Mouse (Mus musculus) heart, adult 2 months (tissue): ENCODE measurements around the gene Tcf7l2. TPM values are rescaled to one million over a fixed set of nuclear protein-coding genes. Genes with fewer than 3 reads are reported as not detected.

ENCODE experiments used
- DNase-seq, 2 experiments: peaks; one replicate each; pipeline ENCODE4 v3.0.0; 2021
- H3K27ac ChIP-seq: fragments of 200-600 bp; 2 replicates; pipeline ENCODE4 v1.8.1; 2022
- H3K27me3 ChIP-seq: fragments of 200-500 bp; 2 replicates; pipeline ENCODE4 v1.6.1; 2012; ENCODE audit warnings: mild to moderate bottlenecking, low read length, inconsistent platforms, mixed read lengths; ENCODE audit not compliant: control insufficient read depth, insufficient read depth
- H3K36me3 ChIP-seq: fragments of 200-500 bp; 2 replicates; pipeline ENCODE4 v1.6.1; 2012; ENCODE audit warnings: low read length, inconsistent platforms; ENCODE audit not compliant: control insufficient read depth, insufficient read depth
- H3K4me1 ChIP-seq: fragments of 200-500 bp; 2 replicates; pipeline ENCODE4 v1.6.1; 2011; ENCODE audit warnings: low read length; ENCODE audit not compliant: control insufficient read depth, insufficient read depth
- H3K4me3 ChIP-seq: fragments of 200-600 bp; 2 replicates; pipeline ENCODE4 v1.8.1; 2022
- H3K79me2 ChIP-seq: fragments of 200-500 bp; replicated peaks from 2 replicates; pipeline ENCODE4 v1.6.1; 2012; ENCODE audit warnings: mild to moderate bottlenecking, inconsistent platforms, low read length, moderate library complexity, mixed read lengths; ENCODE audit not compliant: control insufficient read depth, insufficient read depth
- H3K9ac ChIP-seq: fragments of 200-500 bp; 2 replicates; pipeline ENCODE4 v1.6.1; 2012; ENCODE audit warnings: low read depth, mild to moderate bottlenecking, control low read depth, inconsistent platforms, low read length, mixed read lengths
- CTCF ChIP-seq: fragments of 200-600 bp; IDR thresholded peaks from 2 replicates; pipeline ENCODE4 v1.8.1; 2022; ENCODE audit warnings: antibody characterized with exemption, mild to moderate bottlenecking, moderate library complexity
- EP300 ChIP-seq: fragments of 200-500 bp; IDR thresholded peaks from 2 replicates; pipeline ENCODE4 v1.6.1; 2011; ENCODE audit warnings: low read depth, low read length, control low read depth; ENCODE audit not compliant: insufficient read depth
- POLR2A ChIP-seq: fragments of 200-500 bp; IDR thresholded peaks from 2 replicates; pipeline ENCODE4 v1.6.1; 2011; ENCODE audit warnings: mild to moderate bottlenecking, low read depth, low read length, control low read depth; ENCODE audit not compliant: insufficient read depth
- WGBS: fragments of 180-500 bp; shearing (Covaris S2); methylation state at CpG from one replicate; pipeline ENCODE4 v1.1.7; 2018; 5-methylcytosine and 5-hydroxymethylcytosine counted together
- intact Hi-C: fragments of 180-260 bp; cut with DNase I; formaldehyde crosslinking; loops from one replicate; pipeline ENCODE4 v1.15.1; 2025
- polyA plus RNA-seq: library from polyadenylated mRNA; depleted of rRNA; stranded (reverse); fragments of >200 nt; gene quantifications from 2 replicates; pipeline ENCODE4 v1.2.3, GENCODE M21; 2012
- total RNA-seq, 2 experiments: library from RNA; stranded (reverse); gene quantifications; 2 replicates each; pipeline ENCODE4 v1.2.3; 2021

The Tcf7l2 gene
- total and polyA plus RNA-seq, 3 experiments, result 11.1 to 14.4 (median 13.9) TPM

- Histone ChIP-seq H3K4me3 (no peak overlapping the region), H3K27me3 (no peaks in the 10 kb centered on the region), H3K4me1 (no peaks in the 10 kb centered on the region), H3K9ac (no peak overlapping the region), H3K27ac (no peak overlapping the region), H3K79me2 (no peaks in the 10 kb centered on the region), H3K36me3 (no peaks in the 10 kb centered on the region)
- intact Hi-C loops, result no loop called here
- no peak for TF ChIP-seq POLR2A
- no peak for TF ChIP-seq EP300
- TF ChIP-seq CTCF, result no peak
- DNase-seq, result no peak
- 87% methylated on average over 8 of the region's 8 CpGs for WGBS
Observed at GRCm38 (mm10) chr19:55708031-55708554, 33.5 kb upstream of the Tcf7l2 start.

- H3K27me3 ChIP-seq, result no peaks in the 10 kb centered on the region
- no peak overlapping the region for H3K27ac ChIP-seq
- WGBS, result 73% methylated on average over 5 of the region's 5 CpGs
- TF ChIP-seq POLR2A (no peak), CTCF (no peak), EP300 (no peak)
- H3K4me1 ChIP-seq, result no peaks in the 10 kb centered on the region
- no peak for DNase-seq
- no peaks in the 10 kb centered on the region for H3K36me3 ChIP-seq
- no peak overlapping the region for H3K4me3 ChIP-seq
- no peak overlapping the region for H3K9ac ChIP-seq
- intact Hi-C loops, result no loop called here
- H3K79me2 ChIP-seq, result no peaks in the 10 kb centered on the region
Observed at GRCm38 (mm10) chr19:55710841-55711240, 30.8 kb upstream of the Tcf7l2 start.

- 66% methylated on average over 5 of the region's 5 CpGs for WGBS
- H3K27ac ChIP-seq, result no peak overlapping the region
- DNase-seq, result no peak
- no peaks in the 10 kb centered on the region for H3K4me1 ChIP-seq
- H3K9ac ChIP-seq, result no peak overlapping the region
- H3K27me3 ChIP-seq, result no peaks in the 10 kb centered on the region
- intact Hi-C loops, result no loop called here
- H3K4me3 ChIP-seq, result no peak overlapping the region
- H3K36me3 ChIP-seq, result no peaks in the 10 kb centered on the region
- no peaks in the 10 kb centered on the region for H3K79me2 ChIP-seq
- no peak for TF ChIP-seq POLR2A
- no peak for TF ChIP-seq CTCF
Observed at GRCm38 (mm10) chr19:55711701-55712100, 29.9 kb upstream of the Tcf7l2 start.

- intact Hi-C loops, result no loop called here
- Histone ChIP-seq H3K9ac (no peak overlapping the region), H3K4me3 (no peak overlapping the region), H3K36me3 (no peaks in the 10 kb centered on the region), H3K79me2 (no peaks in the 10 kb centered on the region), H3K27ac (no peak overlapping the region), H3K4me1 (no peaks in the 10 kb centered on the region), H3K27me3 (no peaks in the 10 kb centered on the region)
- no peak for DNase-seq
- TF ChIP-seq POLR2A (no peak), EP300 (no peak)
- WGBS, result 97% methylated on average over 2 of the region's 2 CpGs
Observed at GRCm38 (mm10) chr19:55712678-55713077, 28.9 kb upstream of the Tcf7l2 start.

GRCm38 (mm10) chr19:55714015-55714414 is 27.6 kb upstream of the Tcf7l2 start:
- Histone ChIP-seq H3K27ac (no peak overlapping the region), H3K79me2 (no peaks in the 10 kb centered on the region), H3K27me3 (no peaks in the 10 kb centered on the region), H3K36me3 (no peaks in the 10 kb centered on the region), H3K4me3 (no peak overlapping the region), H3K4me1 (no peaks in the 10 kb centered on the region), H3K9ac (no peak overlapping the region)
- WGBS, result 45% methylated on average over 4 of the region's 4 CpGs
- intact Hi-C loops, result no loop called here
- TF ChIP-seq EP300, result no peak
- TF ChIP-seq POLR2A, result no peak
- no peak for TF ChIP-seq CTCF
- DNase-seq, result peak in 1 of 2 experiments; percentile 7

GRCm38 (mm10) chr19:55714665-55715064 is 27.0 kb upstream of the Tcf7l2 start:
- no peak for DNase-seq
- intact Hi-C loops, result no loop called here
- H3K79me2 ChIP-seq, result no peaks in the 10 kb centered on the region
- no peak overlapping the region for H3K27ac ChIP-seq
- 57% methylated on average over 3 of the region's 3 CpGs for WGBS
- TF ChIP-seq EP300 (no peak), POLR2A (no peak), CTCF (no peak)
- H3K27me3 ChIP-seq, result no peaks in the 10 kb centered on the region
- no peaks in the 10 kb centered on the region for H3K4me1 ChIP-seq
- no peak overlapping the region for H3K9ac ChIP-seq
- H3K4me3 ChIP-seq, result no peak overlapping the region
- no peaks in the 10 kb centered on the region for H3K36me3 ChIP-seq

GRCm38 (mm10) chr19:55719083-55719482 is 22.5 kb upstream of the Tcf7l2 start:
- Histone ChIP-seq H3K4me3 (no peak overlapping the region), H3K27ac (no peak overlapping the region), H3K79me2 (no peaks in the 10 kb centered on the region), H3K27me3 (no peaks in the 10 kb centered on the region), H3K9ac (no peak overlapping the region), H3K4me1 (no peaks in the 10 kb centered on the region), H3K36me3 (no peaks in the 10 kb centered on the region)
- no peak for TF ChIP-seq POLR2A
- intact Hi-C loops, result no loop called here
- WGBS, result 71% methylated on average over 6 of the region's 6 CpGs
- DNase-seq, result no peak
